Mouse (Mus musculus) frontal cortex, adult 2 months (tissue): ENCODE measurements at regions not wholly inside any gene's neighbourhood (a gene's known extent, or its start where the extent isn't known, plus 50 kb on each side); places are given as distances from the start of the nearest gene placed in this dataset.
A peak's percentile ranks its signal among the peaks of the same experiment; 100 is the strongest.

Source experiments
- DNase-seq, 2 experiments: peaks; one replicate each; pipeline ENCODE4 v3.0.0; 2022; ENCODE audit warnings: low spot score in 1 of 2; ENCODE audit errors: extremely low spot score in 1 of 2

- no peak for DNase-seq
Measured at GRCm38 (mm10) chr17:79167198-79167597, 115.5 kb downstream of the Qpct start.

GRCm38 (mm10) chr17:79164874-79165553 lies 113.3 kb downstream of the Qpct start:
- DNase-seq: no peak

GRCm38 (mm10) chr17:79163983-79164382 lies 112.3 kb downstream of the Qpct start:
- no peak for DNase-seq

GRCm38 (mm10) chr17:79154138-79154537 lies 102.4 kb downstream of the Qpct start:
- DNase-seq: no peak

GRCm38 (mm10) chr17:79152823-79153222 lies 101.1 kb downstream of the Qpct start:
- no peak for DNase-seq

GRCm38 (mm10) chr17:79147883-79148282 lies 96.2 kb downstream of the Qpct start:
- no peak for DNase-seq

GRCm38 (mm10) chr17:79144913-79145625 lies 93.4 kb downstream of the Qpct start:
- no peak for DNase-seq

- peak in 1 of 2 experiments; percentile 4 for DNase-seq
Measured at GRCm38 (mm10) chr17:79143031-79143430, 91.3 kb downstream of the Qpct start.
